7 mouse cellular contexts compared by ENCODE assay signal in genomic region chr5:52470991-52471801, GRCm38 (mm10). TPM values are rescaled to one million over a fixed set of nuclear protein-coding genes. Genes with fewer than 3 reads are reported as not detected.
DNase-seq lines count a peak whose midpoint lies in the region; ATAC-seq and TF ChIP-seq lines count a peak whose summit lies in the region.

Ccdc149 (minus strand) TSS chr5:52471521.

- peaks cover 16% of the 10 kb centered on the region; the same call in 1 of the 2 replicates for H3K27me3 ChIP-seq in heart, embryonic 10.5 days (ENCODE audit: insufficient read depth, poor library complexity, severe bottlenecking)
- H3K27me3 ChIP-seq in kidney, embryonic 14.5 days (ENCODE audit: control insufficient read depth, insufficient read depth, low read length): 0 out of 2 replicates have a peak, but pooled peaks cover 2% of the 10 kb centered on the region
- H3K27me3 ChIP-seq in limb, embryonic 11.5 days (ENCODE audit: control insufficient read depth, insufficient read depth, low read length): peaks cover 7% of the 10 kb centered on the region; the same call in 1 of the 2 replicates
- H3K27me3 ChIP-seq in midbrain, embryonic 12.5 days: peaks cover 11% of the 10 kb centered on the region; the same call in 1 of the 2 replicates
- H3K27me3 ChIP-seq in stomach, embryonic 15.5 days (replicated peaks): no peaks in the 10 kb centered on the region

- peak; percentile 89 for ATAC-seq in kidney, embryonic 14.5 days (ENCODE audit: low FRiP score, low TSS enrichment)
- ATAC-seq in limb, embryonic 11.5 days (ENCODE audit: insufficient number of reproducible peaks, low FRiP score, low TSS enrichment, low read depth): peak; percentile 76
- ATAC-seq in midbrain, embryonic 12.5 days (ENCODE audit: low FRiP score, low read depth): peak; percentile 91
- ATAC-seq in stomach, embryonic 15.5 days (ENCODE audit: insufficient read depth, low FRiP score, low read depth): peak; percentile 91

- TF ChIP-seq POLR2A in embryonic fibroblast, embryonic 13.5 days (IDR thresholded peaks at IDR 0.05; ENCODE audit: low read depth, low read length): no peak

- peak; percentile 81 for DNase-seq in heart, embryonic 10.5 days (ENCODE audit: low spot score)
- peak; percentile 56 for DNase-seq in limb, embryonic 11.5 days (ENCODE audit: low spot score)

- no peaks in the 10 kb centered on the region for H3K36me3 ChIP-seq in heart, embryonic 10.5 days
- H3K36me3 ChIP-seq in kidney, embryonic 14.5 days (ENCODE audit: control insufficient read depth, insufficient read depth, low read length): no peaks in the 10 kb centered on the region
- H3K36me3 ChIP-seq in limb, embryonic 11.5 days (ENCODE audit: control insufficient read depth, insufficient read depth, low read length): no peaks in the 10 kb centered on the region
- no peaks in the 10 kb centered on the region for H3K36me3 ChIP-seq in midbrain, embryonic 12.5 days
- H3K36me3 ChIP-seq in stomach, embryonic 15.5 days: no peaks in the 10 kb centered on the region

- H3K4me1 ChIP-seq in brown adipose tissue, adult 24 weeks (ENCODE audit: control insufficient read depth, insufficient read depth, insufficient read length, low read length): no peaks in the 10 kb centered on the region
- H3K4me1 ChIP-seq in embryonic fibroblast, embryonic 13.5 days (ENCODE audit: control insufficient read depth, insufficient read depth, low read length): no peaks in the 10 kb centered on the region
- H3K4me1 ChIP-seq in heart, embryonic 10.5 days: peaks cover 15% of the 10 kb centered on the region
- peaks cover 3% of the 10 kb centered on the region; the same call in 1 of the 2 replicates for H3K4me1 ChIP-seq in kidney, embryonic 14.5 days (ENCODE audit: control insufficient read depth, insufficient read depth, low read length)
- no peaks in the 10 kb centered on the region for H3K4me1 ChIP-seq in limb, embryonic 11.5 days (ENCODE audit: control insufficient read depth, insufficient read depth, low read length)
- H3K4me1 ChIP-seq in midbrain, embryonic 12.5 days: peaks cover 8% of the 10 kb centered on the region
- peaks cover 5% of the 10 kb centered on the region; the same call in 1 of the 2 replicates for H3K4me1 ChIP-seq in stomach, embryonic 15.5 days

- no peak for TF ChIP-seq CTCF in embryonic fibroblast, embryonic 13.5 days (IDR thresholded peaks at IDR 0.05; ENCODE audit: borderline replicate concordance, insufficient read depth, low read length)

- H3K4me3 ChIP-seq in brown adipose tissue, adult 24 weeks (ENCODE audit: insufficient read depth, low read depth, low read length): peak within 1 kb of the TSS; percentile 74
- peak within 1 kb of the TSS; percentile 58 for H3K4me3 ChIP-seq in embryonic fibroblast, embryonic 13.5 days (ENCODE audit: insufficient read depth, low read length)
- H3K4me3 ChIP-seq in heart, embryonic 10.5 days: peak within 1 kb of the TSS; percentile 68
- peak within 1 kb of the TSS; percentile 68 for H3K4me3 ChIP-seq in kidney, embryonic 14.5 days (ENCODE audit: low read length)
- H3K4me3 ChIP-seq in limb, embryonic 11.5 days (ENCODE audit: low read depth, low read length): peak within 1 kb of the TSS; percentile 47
- peak within 1 kb of the TSS; percentile 71 for H3K4me3 ChIP-seq in midbrain, embryonic 12.5 days
- H3K4me3 ChIP-seq in stomach, embryonic 15.5 days (replicated peaks): peak within 1 kb of the TSS; percentile 52

- peak within 1 kb of the TSS; percentile 86 for H3K9ac ChIP-seq in kidney, embryonic 14.5 days (ENCODE audit: low read depth, low read length)
- H3K9ac ChIP-seq in limb, embryonic 11.5 days (ENCODE audit: low read length): peak within 1 kb of the TSS; percentile 56
- peak within 1 kb of the TSS; percentile 86 for H3K9ac ChIP-seq in midbrain, embryonic 12.5 days (replicated peaks)
- H3K9ac ChIP-seq in stomach, embryonic 15.5 days: peak within 1 kb of the TSS; percentile 49

- 1% methylated on average over 48 of the region's 65 CpGs for WGBS in heart, embryonic 10.5 days
- under 1% methylated on average over 51 of the region's 65 CpGs for WGBS in kidney, embryonic 14.5 days
- 2% methylated on average over 40 of the region's 65 CpGs for WGBS in limb, embryonic 11.5 days
- WGBS in midbrain, embryonic 12.5 days: under 1% methylated on average over 61 of the region's 65 CpGs
- WGBS in stomach, embryonic 15.5 days: under 1% methylated on average over 60 of the region's 65 CpGs

- no peaks in the 10 kb centered on the region for H3K9me3 ChIP-seq in heart, embryonic 10.5 days
- H3K9me3 ChIP-seq in kidney, embryonic 14.5 days (ENCODE audit: control insufficient read depth, low read length): no peaks in the 10 kb centered on the region
- H3K9me3 ChIP-seq in limb, embryonic 11.5 days (ENCODE audit: control insufficient read depth, low read length): no peaks in the 10 kb centered on the region
- no peaks in the 10 kb centered on the region for H3K9me3 ChIP-seq in midbrain, embryonic 12.5 days
- no peaks in the 10 kb centered on the region for H3K9me3 ChIP-seq in stomach, embryonic 15.5 days

- H3K4me2 ChIP-seq in kidney, embryonic 14.5 days (replicated peaks; ENCODE audit: low read depth, low read length): peak within 1 kb of the TSS; percentile 89
- peak within 1 kb of the TSS; percentile 83 for H3K4me2 ChIP-seq in limb, embryonic 11.5 days (ENCODE audit: low read depth, severe bottlenecking)
- H3K4me2 ChIP-seq in midbrain, embryonic 12.5 days (replicated peaks): peak within 1 kb of the TSS; percentile 84
- H3K4me2 ChIP-seq in stomach, embryonic 15.5 days: peak within 1 kb of the TSS; percentile 68

- H3K27ac ChIP-seq in brown adipose tissue, adult 24 weeks (replicated peaks; ENCODE audit: low read depth, low read length): no peak within 1 kb of the TSS
- H3K27ac ChIP-seq in embryonic fibroblast, embryonic 13.5 days (ENCODE audit: insufficient read depth, low read length): no peak within 1 kb of the TSS
- H3K27ac ChIP-seq in heart, embryonic 10.5 days: peak within 1 kb of the TSS; percentile 84
- peak within 1 kb of the TSS; percentile 37; the same call in 1 of the 2 replicates for H3K27ac ChIP-seq in kidney, embryonic 14.5 days (ENCODE audit: low read depth, low read length)
- H3K27ac ChIP-seq in limb, embryonic 11.5 days (replicated peaks; ENCODE audit: low read depth, low read length): no peak within 1 kb of the TSS
- H3K27ac ChIP-seq in midbrain, embryonic 12.5 days (replicated peaks): peak within 1 kb of the TSS; percentile 52
- peak within 1 kb of the TSS; percentile 23 for H3K27ac ChIP-seq in stomach, embryonic 15.5 days

RNA-seq across cellular contexts. Expression of gene Ccdc149, which starts in this region (rescaled TPM):
- polyA plus RNA-seq in brown adipose tissue, adult 24 weeks (2012; ENCODE audit: insufficient read depth, insufficient read length, missing spikeins): 1.8 and 2.1 TPM in 2 replicates
- polyA plus RNA-seq in embryonic fibroblast, embryonic 13.5 days (2011; ENCODE audit: insufficient read length, low read depth, missing spikeins): 3.0 and 3.7 TPM in 2 replicates
- polyA plus RNA-seq in heart, embryonic 10.5 days (2016; fragmentation: Nextera tagmentation; extraction: Ambion mirVana): 1.5 and 2.5 TPM in 2 replicates
- polyA plus RNA-seq in kidney, embryonic 14.5 days (2014; fragmentation: Nextera tagmentation; extraction: Ambion mirVana): 1.8 and 2.1 TPM in 2 replicates
- polyA plus RNA-seq in limb, embryonic 11.5 days (2014; fragmentation: Nextera tagmentation; extraction: Ambion mirVana): 0.68 and 0.98 TPM in 2 replicates
- 5.1 and 6.3 TPM in 2 replicates for polyA plus RNA-seq in midbrain, embryonic 12.5 days (2016; fragmentation: Nextera tagmentation; extraction: Ambion mirVana)
- polyA plus RNA-seq in stomach, embryonic 15.5 days (2015; fragmentation: Nextera tagmentation; extraction: Ambion mirVana): 4.7 and 5.6 TPM in 2 replicates

Comparison
In these comparisons a context has a peak if more than half of its experiments do, and no peak if none do; other contexts are left out.
1. Peak in DNase-seq, ATAC-seq, H3K4me3 ChIP-seq, H3K9ac ChIP-seq and H3K4me2 ChIP-seq in limb, embryonic 11.5 days; RNA of the gene not detected or under 1 TPM.
2. H3K27ac ChIP-seq: peak in heart, embryonic 10.5 days (single experiment), kidney, embryonic 14.5 days (single experiment), midbrain, embryonic 12.5 days (single experiment) and stomach, embryonic 15.5 days (single experiment); none in brown adipose tissue, adult 24 weeks (single experiment), embryonic fibroblast, embryonic 13.5 days (single experiment) and limb, embryonic 11.5 days (single experiment).
3. Peak in every context shown above with its lines, with median percentiles within 50 percentile points of each other: H3K4me3 ChIP-seq, ATAC-seq, H3K4me2 ChIP-seq and H3K9ac ChIP-seq.